In the genomic region with DNA sequence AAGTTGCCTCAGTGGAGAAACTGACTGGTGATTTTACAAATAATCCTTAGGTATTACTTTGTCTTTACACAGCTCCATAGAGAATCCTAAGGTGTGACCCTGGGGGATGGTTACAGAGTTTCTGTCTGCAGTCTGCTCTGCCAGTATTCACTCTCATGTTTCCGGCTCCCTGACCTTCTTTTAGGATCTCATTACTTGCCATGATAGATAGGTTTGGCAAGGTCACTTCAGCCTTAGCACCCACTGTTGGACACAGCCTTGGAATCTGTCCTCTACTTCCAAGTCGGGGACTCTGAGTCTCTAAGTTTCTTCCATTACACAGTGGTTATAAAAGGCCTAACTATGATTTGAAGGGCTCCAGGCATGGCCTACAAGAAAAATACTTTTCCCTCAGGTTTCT, we compare ENCODE assay signal across 13 mouse cellular contexts. TPM values are rescaled to one million over a fixed set of nuclear protein-coding genes. Genes with fewer than 3 reads are reported as not detected.
DNase-seq lines count a peak whose midpoint lies in the region.
"Had no signal": no experiment of that assay in that cellular context is flagged by ENCODE, and none has a peak within 500 bp of the region (broad histone marks: within the 10 kb centered on the region; RNA-seq: fewer than 3 reads in every experiment).

No protein-coding gene starts in this region.

- DNase-seq in adrenal gland, adult (ENCODE audit: inconsistent age in 2 of 2, low spot score in 1 of 2), result peak; percentile 35 to 78
- no peak for DNase-seq in adrenal gland, adult 18-20 months (ENCODE audit: low spot score in 2 of 2)
- peak; percentile 18 for DNase-seq in adrenal gland, postnatal 14 days
- no peak for DNase-seq in adrenal gland, postnatal 4 days (ENCODE audit: low spot score in 2 of 2)
- DNase-seq in gastrocnemius, postnatal 25 days, result peak; percentile 45
- no peak for DNase-seq in gastrocnemius, postnatal 10 days
- DNase-seq in kidney, adult 18-20 months, result no peak
- DNase-seq: cerebellum, adult 11-12 months; cerebellum, adult 8-10 months; cerebellum, postnatal 10 days; cerebellum, postnatal 36 days; embryo, embryonic 11 days; kidney, adult 8-10 months had no signal

RNA-seq across cellular contexts. Expression of gene Zfp638, which starts 17.5 kb away (rescaled TPM):
- total RNA-seq in adrenal gland, adult 18-20 months (2021), result 10 to 100 TPM; 91.0 to 95.9 TPM
- total RNA-seq in adrenal gland, postnatal 14 days (2021), result 91.9 and 93.0 TPM in 2 replicates
- total RNA-seq in adrenal gland, postnatal 4 days (2021), result 100 to 1,000 TPM in 1 of 2 experiments, 10 to 100 TPM in 1; 99.9 to 101 TPM
- 10 to 100 TPM; 36.3 to 39.0 TPM for total RNA-seq in gastrocnemius, postnatal 25 days (2021)
- 10 to 100 TPM; 40.3 to 62.3 TPM for total RNA-seq in gastrocnemius, postnatal 10 days (2021)

RNA-seq across cellular contexts. Expression of gene Paip2b, which starts 17.9 kb away (rescaled TPM):
- 10 to 100 TPM; 33.8 to 38.2 TPM for total RNA-seq in adrenal gland, adult 18-20 months (2021)
- total RNA-seq in adrenal gland, postnatal 14 days (2021), result 25.2 and 35.1 TPM in 2 replicates
- 10 to 100 TPM; 32.5 to 36.2 TPM for total RNA-seq in adrenal gland, postnatal 4 days (2021)
- 10 to 100 TPM; 62.8 to 68.1 TPM for total RNA-seq in gastrocnemius, postnatal 25 days (2021)
- 10 to 100 TPM; 30.5 to 36.5 TPM for total RNA-seq in gastrocnemius, postnatal 10 days (2021)

RNA-seq across cellular contexts. Expression of gene Nagk, which starts 54.7 kb away (rescaled TPM):
- 10 to 100 TPM; 41.0 to 51.8 TPM for total RNA-seq in adrenal gland, adult 18-20 months (2021)
- total RNA-seq in adrenal gland, postnatal 14 days (2021), result 37.6 and 42.1 TPM in 2 replicates
- total RNA-seq in adrenal gland, postnatal 4 days (2021), result 10 to 100 TPM; 65.5 to 70.1 TPM
- 1 to 10 TPM; 3.8 to 6.6 TPM for total RNA-seq in gastrocnemius, postnatal 25 days (2021)
- 10 to 100 TPM; 11.3 to 16.4 TPM for total RNA-seq in gastrocnemius, postnatal 10 days (2021)

Comparison
In these comparisons a context has a peak if more than half of its experiments do, and no peak if none do; other contexts are left out.
1. DNase-seq: peak in adrenal gland, adult (2 of 2), adrenal gland, postnatal 14 days (single experiment) and gastrocnemius, postnatal 25 days (single experiment); none in adrenal gland, adult 18-20 months (0 of 2), adrenal gland, postnatal 4 days (0 of 2), gastrocnemius, postnatal 10 days (single experiment) and kidney, adult 18-20 months (single experiment).